Mouse (Mus musculus) heart, postnatal 14 days (tissue): Measurements from ENCODE around the gene Orc3. TPM values are rescaled to one million over a fixed set of nuclear protein-coding genes. Genes with fewer than 3 reads are reported as not detected.

Experiments
- DNase-seq, 2 experiments: peaks; one replicate each; pipeline ENCODE4 v3.0.0; 2021 to 2022
- intact Hi-C: fragments of 180-260 bp; cut with DNase I; formaldehyde crosslinking; loops from one replicate; pipeline ENCODE4 v1.15.1; 2025
- total RNA-seq, 2 experiments: library from RNA; stranded (reverse); gene quantifications; 2 replicates each; pipeline ENCODE4 v1.2.3; 2021

Orc3 gene
- total RNA-seq, 2 experiments from 2014 or later, result 38.4 to 39.7 TPM

- intact Hi-C loops, result no loop called here
- DNase-seq, result no peak
Measured at GRCm38 (mm10) chr4:34526771-34527170, 88.0 kb downstream of the Orc3 start.

- DNase-seq, result no peak
- intact Hi-C loops, result no loop called here
Measured at GRCm38 (mm10) chr4:34523586-34523985, 91.2 kb downstream of the Orc3 start.

- peak; percentile 3 to 30 for DNase-seq
- intact Hi-C loops, result no loop called here
Measured at GRCm38 (mm10) chr4:34522846-34523245, 91.9 kb downstream of the Orc3 start.

Other genes with a start within 250 kb of the Orc3 start
- 10 to 100 TPM; 55.5 to 56.6 TPM for gene Akirin2, start 64.0 kb downstream of the Orc3 start, total RNA-seq
- 10 to 100 TPM; 30.9 to 31.1 TPM for gene Rars2, start within 50 bp of the Orc3 start, total RNA-seq
- gene Slc35a1, start 72.5 kb upstream of the Orc3 start, total RNA-seq, result 10 to 100 TPM; 14.7 to 18.5 TPM
- under 1 TPM; 0.17 to 0.79 TPM for gene Cfap206, start 115.3 kb upstream of the Orc3 start, total RNA-seq
- not detected for gene Gm136, start 141.3 kb upstream of the Orc3 start, total RNA-seq
- gene Smim8, start 163.5 kb upstream of the Orc3 start, total RNA-seq, result 10 to 100 TPM; 43.9 to 48.8 TPM